Mouse (Mus musculus): Measurements from ENCODE around the gene Gm20388. TPM values are rescaled to one million over a fixed set of nuclear protein-coding genes. Genes with fewer than 3 reads are reported as not detected.

Gm20388 gene
- total and polyA plus RNA-seq, 2 experiments from 2014 or later: 17.3 TPM; not detected in 1

- Histone ChIP-seq H3K36me3 (replicated peaks; ENCODE audit: control insufficient read depth, insufficient read depth, low read length) (no peaks in the 10 kb centered on the region), H3K4me1 (ENCODE audit: control insufficient read depth, insufficient read depth) (peaks cover 16% of the 10 kb centered on the region), H3K27ac (ENCODE audit: low read depth) (no peak overlapping the region), H3K9me3 (replicated peaks; ENCODE audit: control insufficient read depth, low read length) (no peaks in the 10 kb centered on the region), H3K4me3 (ENCODE audit: low read depth, low read length) (no peak overlapping the region), H3K4me2 (ENCODE audit: low read depth, low read length) (no peak overlapping the region), H3K27me3 (ENCODE audit: control insufficient read depth, insufficient read depth, low read length) (peaks cover 34% of the 10 kb centered on the region), H3K9ac (replicated peaks; ENCODE audit: low read depth, low read length) (no peak overlapping the region)
- peak; percentile 28 for DNase-seq (ENCODE audit: low spot score)
- TF ChIP-seq CTCF (IDR thresholded peaks at IDR 0.05; ENCODE audit: low read depth) (no peak), EP300 (IDR thresholded peaks at IDR 0.05; ENCODE audit: low read depth) (no peak)
- 34% methylated on average over 4 of the region's 4 CpGs for WGBS
- no peak for ATAC-seq (ENCODE audit: insufficient read depth, low read depth)
Observed at GRCm38 (mm10) chr8:122737071-122737470, 2826.4 kb downstream of the Gm20388 start.

GRCm38 (mm10) chr8:122737886-122738285 is 2827.2 kb downstream of the Gm20388 start:
- Histone ChIP-seq H3K9ac (replicated peaks; ENCODE audit: low read depth, low read length) (no peak overlapping the region), H3K27ac (ENCODE audit: low read depth) (no peak overlapping the region), H3K4me1 (ENCODE audit: control insufficient read depth, insufficient read depth) (peaks cover 16% of the 10 kb centered on the region), H3K4me3 (ENCODE audit: low read depth, low read length) (no peak overlapping the region), H3K4me2 (ENCODE audit: low read depth, low read length) (no peak overlapping the region), H3K9me3 (replicated peaks; ENCODE audit: control insufficient read depth, low read length) (no peaks in the 10 kb centered on the region), H3K27me3 (ENCODE audit: control insufficient read depth, insufficient read depth, low read length) (peaks cover 40% of the 10 kb centered on the region), H3K36me3 (replicated peaks; ENCODE audit: control insufficient read depth, insufficient read depth, low read length) (no peaks in the 10 kb centered on the region)
- ATAC-seq (ENCODE audit: insufficient read depth, low read depth): no peak
- WGBS: 85% methylated on average over 6 of the region's 6 CpGs
- no peak for TF ChIP-seq CTCF (IDR thresholded peaks at IDR 0.05; ENCODE audit: low read depth)
- TF ChIP-seq EP300 (IDR thresholded peaks at IDR 0.05; ENCODE audit: low read depth): no peak
- no peak for DNase-seq (ENCODE audit: low spot score)

DNA sequence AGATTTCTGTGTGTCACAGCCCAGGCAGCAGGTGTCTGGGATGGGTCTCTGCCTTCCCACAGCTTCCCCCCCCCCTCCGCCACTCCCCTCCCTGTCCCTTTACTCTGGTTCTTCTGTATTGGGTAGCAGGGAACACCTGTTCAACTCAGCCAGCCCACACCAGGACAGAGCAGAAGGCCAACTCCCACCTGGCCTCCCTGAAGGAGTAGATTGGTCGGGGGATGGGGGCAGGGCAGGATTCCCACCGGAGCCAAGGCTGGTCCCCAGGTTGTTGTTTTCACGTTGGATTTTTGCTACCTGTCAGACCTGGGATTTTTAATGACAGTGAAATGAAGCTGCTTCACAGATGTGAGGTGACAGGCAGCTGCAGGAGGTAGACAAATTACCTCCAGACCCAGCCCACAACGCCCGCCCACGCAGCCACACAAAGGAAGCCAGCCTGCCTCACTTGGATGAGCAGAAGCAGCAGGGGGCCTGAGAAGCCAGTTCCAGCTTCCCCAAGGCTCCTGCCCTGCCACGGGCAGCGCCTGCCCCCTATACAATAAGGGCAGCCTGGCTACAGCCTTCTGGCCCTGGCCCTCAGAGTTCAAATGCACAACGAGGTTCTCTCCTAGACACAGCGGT is 2828.6 kb downstream of the Gm20388 start:
- Histone ChIP-seq H3K36me3 (replicated peaks; ENCODE audit: control insufficient read depth, insufficient read depth, low read length) (no peaks in the 10 kb centered on the region), H3K27ac (ENCODE audit: low read depth) (no peak overlapping the region), H3K9me3 (replicated peaks; ENCODE audit: control insufficient read depth, low read length) (no peaks in the 10 kb centered on the region), H3K4me3 (ENCODE audit: low read depth, low read length) (no peak overlapping the region), H3K4me2 (ENCODE audit: low read depth, low read length) (no peak overlapping the region), H3K27me3 (ENCODE audit: control insufficient read depth, insufficient read depth, low read length) (peaks cover 48% of the 10 kb centered on the region), H3K9ac (replicated peaks; ENCODE audit: low read depth, low read length) (no peak overlapping the region), H3K4me1 (ENCODE audit: control insufficient read depth, insufficient read depth) (peaks cover 16% of the 10 kb centered on the region)
- TF ChIP-seq CTCF (IDR thresholded peaks at IDR 0.05; ENCODE audit: low read depth) (no peak), EP300 (IDR thresholded peaks at IDR 0.05; ENCODE audit: low read depth) (no peak)
- ATAC-seq (ENCODE audit: insufficient read depth, low read depth): no peak
- WGBS: 40% methylated on average over 11 of the region's 11 CpGs
- no peak for DNase-seq (ENCODE audit: low spot score)

GRCm38 (mm10) chr8:122742471-122742870 is 2831.8 kb downstream of the Gm20388 start:
- no peak overlapping the region for H3K27ac ChIP-seq (ENCODE audit: low read depth)
- no peak overlapping the region for H3K4me3 ChIP-seq (ENCODE audit: low read depth, low read length)
- no peaks in the 10 kb centered on the region for H3K9me3 ChIP-seq (replicated peaks; ENCODE audit: control insufficient read depth, low read length)
- H3K4me1 ChIP-seq (ENCODE audit: control insufficient read depth, insufficient read depth): no peaks in the 10 kb centered on the region
- H3K4me2 ChIP-seq (ENCODE audit: low read depth, low read length): no peak overlapping the region
- DNase-seq (ENCODE audit: low spot score) (no peak), ATAC-seq (ENCODE audit: insufficient read depth, low read depth) (no peak)
- no peaks in the 10 kb centered on the region for H3K36me3 ChIP-seq (replicated peaks; ENCODE audit: control insufficient read depth, insufficient read depth, low read length)
- no peak overlapping the region for H3K9ac ChIP-seq (replicated peaks; ENCODE audit: low read depth, low read length)
- peaks cover 69% of the 10 kb centered on the region for H3K27me3 ChIP-seq (ENCODE audit: control insufficient read depth, insufficient read depth, low read length)
- TF ChIP-seq CTCF (IDR thresholded peaks at IDR 0.05; ENCODE audit: low read depth): no peak
- TF ChIP-seq EP300 (IDR thresholded peaks at IDR 0.05; ENCODE audit: low read depth): no peak
- WGBS: 25% methylated on average over 19 of the region's 19 CpGs

DNA sequence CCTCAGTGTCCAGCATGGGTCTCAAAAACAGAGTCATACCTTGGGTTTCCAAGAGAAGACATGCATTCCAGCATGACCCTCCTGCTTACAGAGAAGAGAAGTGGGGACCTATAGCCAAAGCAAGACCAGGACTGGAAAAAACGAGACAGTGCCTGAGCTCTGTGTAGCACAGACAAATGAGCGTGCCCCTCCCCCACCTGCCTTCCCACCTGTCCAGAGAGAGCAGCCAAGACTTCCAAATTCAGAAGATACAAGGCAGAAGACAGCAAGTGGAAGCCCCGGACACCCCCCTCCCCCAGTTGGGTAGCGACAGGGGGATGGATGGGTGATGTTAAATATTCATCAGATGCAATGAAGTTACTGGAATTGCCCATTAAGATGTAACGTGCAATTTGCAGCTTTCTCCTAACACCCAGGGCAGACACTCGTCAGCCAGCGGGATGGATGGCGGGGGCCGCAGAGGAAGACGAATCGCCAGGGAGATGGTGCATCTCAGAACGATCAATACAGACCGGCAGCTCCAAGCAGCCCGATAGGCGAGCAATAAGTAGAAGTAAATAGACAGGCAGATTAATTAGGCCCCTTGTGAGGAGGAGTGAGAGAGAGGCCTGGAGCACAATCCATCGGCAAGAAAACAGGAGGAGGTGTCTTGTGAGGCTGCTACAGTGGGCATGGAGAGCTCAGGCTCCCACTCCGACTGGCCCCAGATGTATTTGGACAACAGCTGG is 2834.5 kb downstream of the Gm20388 start:
- Histone ChIP-seq H3K4me3 (ENCODE audit: low read depth, low read length) (no peak overlapping the region), H3K27ac (ENCODE audit: low read depth) (no peak overlapping the region), H3K36me3 (replicated peaks; ENCODE audit: control insufficient read depth, insufficient read depth, low read length) (no peaks in the 10 kb centered on the region), H3K4me1 (ENCODE audit: control insufficient read depth, insufficient read depth) (no peaks in the 10 kb centered on the region), H3K9ac (replicated peaks; ENCODE audit: low read depth, low read length) (no peak overlapping the region), H3K27me3 (ENCODE audit: control insufficient read depth, insufficient read depth, low read length) (peaks cover 53% of the 10 kb centered on the region), H3K9me3 (replicated peaks; ENCODE audit: control insufficient read depth, low read length) (no peaks in the 10 kb centered on the region), H3K4me2 (ENCODE audit: low read depth, low read length) (no peak overlapping the region)
- TF ChIP-seq CTCF (IDR thresholded peaks at IDR 0.05; ENCODE audit: low read depth) (no peak), EP300 (IDR thresholded peaks at IDR 0.05; ENCODE audit: low read depth) (no peak)
- DNase-seq (ENCODE audit: low spot score) (no peak), ATAC-seq (ENCODE audit: insufficient read depth, low read depth) (no peak)
- 29% methylated on average over 17 of the region's 17 CpGs for WGBS
